Mouse (Mus musculus) erythroblast, embryonic 14.5 days (primary cell): Measurements from ENCODE around the gene Olfr107. TPM values are rescaled to one million over a fixed set of nuclear protein-coding genes. Genes with fewer than 3 reads are reported as not detected.

Experiments used
- H3K27me3 ChIP-seq: 2 replicates; pipeline ENCODE4 v1.6.1; 2012; ENCODE audit warnings: inconsistent platforms; ENCODE audit not compliant: control insufficient read depth
- H3K36me3 ChIP-seq: 2 replicates; pipeline ENCODE4 v1.6.1; 2012; ENCODE audit warnings: mild to moderate bottlenecking, inconsistent platforms; ENCODE audit not compliant: control insufficient read depth
- H3K4me1 ChIP-seq: 2 replicates; pipeline ENCODE4 v1.6.1; 2012; ENCODE audit warnings: inconsistent platforms; ENCODE audit not compliant: control insufficient read depth
- H3K4me3 ChIP-seq: replicated peaks from 2 replicates; pipeline ENCODE3; 2012; ENCODE audit warnings: moderate library complexity, mild to moderate bottlenecking, inconsistent platforms
- H3K9me3 ChIP-seq: 2 replicates; pipeline ENCODE4 v1.6.1; 2012; ENCODE audit warnings: low read length, inconsistent platforms, mixed read lengths; ENCODE audit not compliant: control insufficient read depth
- GATA1 ChIP-seq: IDR thresholded peaks from 2 replicates; pipeline ENCODE4 v1.6.1; 2012; ENCODE audit warnings: low read length, inconsistent platforms, mixed read lengths
- TAL1 ChIP-seq: IDR thresholded peaks from 3 replicates; pipeline ENCODE4 v1.6.1; 2012; ENCODE audit warnings: low read length, inconsistent platforms, mixed read lengths
- polyA plus RNA-seq: library from polyadenylated mRNA; stranded (reverse); fragments of >175 nt; gene quantifications from 2 replicates; pipeline ENCODE4 v1.2.3, GENCODE M21; 2012

The Olfr107 gene
- not detected in 2 replicates for polyA plus RNA-seq

- H3K4me3 ChIP-seq, result no peak within 1 kb of the TSS
- TF ChIP-seq GATA1, result no peak
- H3K4me1 ChIP-seq, result no peaks in the 10 kb centered on the region
- no peaks in the 10 kb centered on the region for H3K27me3 ChIP-seq
- no peaks in the 10 kb centered on the region for H3K36me3 ChIP-seq
- no peaks in the 10 kb centered on the region for H3K9me3 ChIP-seq
Measured at GRCm38 (mm10) chr17:37398926-37399325, at the start of gene Olfr107. Olfr107 (plus strand) TSS chr17:37399226.

GRCm38 (mm10) chr17:37359282-37359681 lies 39.7 kb upstream of the Olfr107 start, which contains the start of gene Olfr104-ps:
Olfr104-ps (plus strand) TSS chr17:37359582.
- H3K4me3 ChIP-seq, result no peak within 1 kb of the TSS
- H3K27me3 ChIP-seq, result no peaks in the 10 kb centered on the region
- no peaks in the 10 kb centered on the region for H3K36me3 ChIP-seq
- no peaks in the 10 kb centered on the region for H3K4me1 ChIP-seq
- H3K9me3 ChIP-seq, result no peaks in the 10 kb centered on the region; the same call in 1 of the 2 replicates
- TF ChIP-seq GATA1, result no peak
- TF ChIP-seq TAL1, result no peak

GRCm38 (mm10) chr17:37378733-37379132 lies 20.3 kb upstream of the Olfr107 start, which contains the start of gene Olfr105-ps:
Olfr105-ps (plus strand) TSS chr17:37379033.
- no peaks in the 10 kb centered on the region for H3K4me1 ChIP-seq
- H3K4me3 ChIP-seq, result no peak within 1 kb of the TSS
- H3K36me3 ChIP-seq, result no peaks in the 10 kb centered on the region
- no peaks in the 10 kb centered on the region for H3K27me3 ChIP-seq
- H3K9me3 ChIP-seq, result 0 out of 2 replicates have a peak, but pooled peaks cover 2% of the 10 kb centered on the region
- no peak for TF ChIP-seq GATA1
- TF ChIP-seq TAL1, result no peak

GRCm38 (mm10) chr17:37390093-37390492 lies 8.9 kb upstream of the Olfr107 start, which contains the start of gene Olfr106-ps:
Olfr106-ps (plus strand) TSS chr17:37390393.
- no peaks in the 10 kb centered on the region for H3K27me3 ChIP-seq
- TF ChIP-seq TAL1 (no peak), GATA1 (no peak)
- H3K4me1 ChIP-seq, result no peaks in the 10 kb centered on the region
- H3K4me3 ChIP-seq, result no peak within 1 kb of the TSS
- H3K36me3 ChIP-seq, result no peaks in the 10 kb centered on the region
- no peaks in the 10 kb centered on the region; the same call in 1 of the 2 replicates for H3K9me3 ChIP-seq

- TF ChIP-seq TAL1 (no peak), GATA1 (no peak)
- Histone ChIP-seq H3K9me3 (peaks cover 12% of the 10 kb centered on the region), H3K27me3 (no peaks in the 10 kb centered on the region), H3K36me3 (no peaks in the 10 kb centered on the region), H3K4me1 (no peaks in the 10 kb centered on the region), H3K4me3 (no peak overlapping the region)
Measured at GRCm38 (mm10) chr17:37413380-37413779, 14.4 kb downstream of the Olfr107 start.

- Histone ChIP-seq H3K27me3 (no peaks in the 10 kb centered on the region), H3K4me3 (no peak within 1 kb of the TSS), H3K36me3 (no peaks in the 10 kb centered on the region), H3K4me1 (no peaks in the 10 kb centered on the region), H3K9me3 (no peaks in the 10 kb centered on the region)
- TF ChIP-seq TAL1, result no peak
- no peak for TF ChIP-seq GATA1
Measured at GRCm38 (mm10) chr17:37445180-37445579, 46.2 kb downstream of the Olfr107 start, which contains the start of gene Olfr108. Olfr108 (plus strand) TSS chr17:37445480.

Other genes starting within 250 kb of the Olfr107 start
- not detected in 2 replicates for gene Olfr93, start 237.7 kb upstream of the Olfr107 start, polyA plus RNA-seq
- not detected in 2 replicates for gene Ubd, start 205.3 kb upstream of the Olfr107 start, polyA plus RNA-seq
- not detected in 2 replicates for gene Olfr94, start 198.2 kb upstream of the Olfr107 start, polyA plus RNA-seq
- gene Olfr95, start 186.1 kb upstream of the Olfr107 start, polyA plus RNA-seq, result not detected in 2 replicates
- gene Olfr96, start 179.1 kb upstream of the Olfr107 start, polyA plus RNA-seq, result not detected in 2 replicates
- not detected in 2 replicates for gene Olfr97, start 161.9 kb upstream of the Olfr107 start, polyA plus RNA-seq
- gene Olfr98, start 135.5 kb upstream of the Olfr107 start, polyA plus RNA-seq, result 0.06 TPM in 1 of 2 replicates, not detected in the other
- gene H2-M3, start 129.0 kb upstream of the Olfr107 start, polyA plus RNA-seq, result not detected in 2 replicates
- gene Olfr99, start 115.8 kb upstream of the Olfr107 start, polyA plus RNA-seq, result not detected in 2 replicates
- 0.02 TPM in 1 of 2 replicates, not detected in the other for gene Olfr101, start 94.9 kb upstream of the Olfr107 start, polyA plus RNA-seq
- gene Olfr102, start 82.2 kb upstream of the Olfr107 start, polyA plus RNA-seq, result not detected in 2 replicates
- gene Olfr103, start 59.5 kb upstream of the Olfr107 start, polyA plus RNA-seq, result not detected in 2 replicates
- gene Olfr104-ps, start 39.6 kb upstream of the Olfr107 start, polyA plus RNA-seq, result not detected in 2 replicates
- gene Olfr105-ps, start 20.2 kb upstream of the Olfr107 start, polyA plus RNA-seq, result not detected in 2 replicates
- gene Olfr106-ps, start 8.8 kb upstream of the Olfr107 start, polyA plus RNA-seq, result not detected in 2 replicates
- not detected in 2 replicates for gene Olfr108, start 46.3 kb downstream of the Olfr107 start, polyA plus RNA-seq
- gene Olfr109, start 59.7 kb downstream of the Olfr107 start, polyA plus RNA-seq, result not detected in 2 replicates
- not detected in 2 replicates for gene H2-M2, start 84.3 kb downstream of the Olfr107 start, polyA plus RNA-seq
- gene Olfr110, start 93.2 kb downstream of the Olfr107 start, polyA plus RNA-seq, result 0.02 TPM in 1 of 2 replicates, not detected in the other
- gene Olfr111, start 108.8 kb downstream of the Olfr107 start, polyA plus RNA-seq, result not detected in 2 replicates
- gene Olfr112, start 170.2 kb downstream of the Olfr107 start, polyA plus RNA-seq, result not detected in 2 replicates
- gene Olfr113, start 178.4 kb downstream of the Olfr107 start, polyA plus RNA-seq, result not detected in 2 replicates
- not detected in 2 replicates for gene Olfr114, start 193.5 kb downstream of the Olfr107 start, polyA plus RNA-seq
- gene Olfr115, start 227.9 kb downstream of the Olfr107 start, polyA plus RNA-seq, result not detected in 2 replicates
- gene Olfr116, start 228.0 kb downstream of the Olfr107 start, polyA plus RNA-seq, result not detected in 2 replicates